Mouse (Mus musculus) stomach, postnatal 0 days (tissue): ENCODE data around the gene Gtf2h2.

Experiments used
- CTCF ChIP-seq: IDR thresholded peaks from 2 replicates; pipeline ENCODE4 v1.5.1; 2016; ENCODE audit warnings: antibody characterized with exemption, low read depth, mild to moderate bottlenecking, moderate library complexity
- EP300 ChIP-seq: optimal IDR thresholded peaks from 2 replicates; pipeline ENCODE3; 2016; ENCODE audit warnings: antibody characterized with exemption

- TF ChIP-seq CTCF (no peak), EP300 (no peak)
These were observed 3.0 kb upstream of the Gtf2h2 start for GRCm38 (mm10) chr13:100495337-100495736.
